Mouse (Mus musculus) neutrophil, adult 59 days (primary cell): Measurements from ENCODE around the gene Plin4. TPM values are rescaled to one million over a fixed set of nuclear protein-coding genes. Genes with fewer than 3 reads are reported as not detected.

Source experiments
- total RNA-seq, 2 experiments: library from RNA; stranded (reverse); gene quantifications; 1 replicate in 1 of 2; 2 replicates in 1 of 2; pipeline ENCODE4 v1.2.4; 2023

The Plin4 gene
- under 1 TPM; 0.31 to 0.49 TPM for total RNA-seq

GRCm38 (mm10) chr17:56109219-56110051 lies at the start of gene Plin4:
Gene Plin4, minus strand, starts transcription at chr17:56109803.

DNA sequence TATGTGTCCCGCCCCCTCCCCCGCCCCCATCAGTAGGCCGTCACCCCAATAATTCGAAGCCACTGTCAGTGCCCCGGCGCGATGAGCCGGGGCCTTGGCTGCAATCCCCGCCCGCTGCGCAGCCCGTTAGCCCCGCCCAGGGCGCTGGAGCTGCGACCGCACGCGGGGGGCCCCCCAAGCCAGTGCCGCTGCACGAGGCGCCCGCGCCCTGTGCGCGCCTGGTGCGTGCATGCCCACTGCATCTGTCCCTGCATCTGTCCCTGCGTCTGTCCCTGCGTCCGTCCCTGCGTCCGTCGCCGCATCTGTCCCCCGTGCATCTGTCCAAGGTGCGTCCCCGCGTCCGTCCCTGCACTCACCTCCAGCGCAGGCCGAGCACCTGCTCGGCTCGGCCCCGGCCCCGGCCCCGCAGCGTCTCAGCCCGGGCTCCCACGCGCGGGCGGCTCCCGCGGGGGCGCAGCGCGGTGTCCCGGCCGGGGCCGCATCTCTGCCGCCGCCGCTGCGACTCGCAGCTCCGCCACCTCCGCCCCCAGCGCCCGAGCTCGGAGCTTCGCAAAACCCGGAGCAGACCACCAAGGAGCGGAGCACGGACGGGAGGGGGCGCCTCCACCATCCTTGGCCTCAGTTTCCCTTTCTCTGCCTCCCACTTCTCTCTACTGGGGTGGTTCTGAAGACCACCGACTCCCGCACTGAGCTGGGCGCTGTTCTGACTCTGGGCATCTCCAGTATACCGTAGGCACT lies 30.4 kb upstream of the Plin4 start, which contains the start of gene Sema6b:
Sema6b (minus strand) TSS at position 486 of the 738 bp plus-strand sequence.

DNA sequence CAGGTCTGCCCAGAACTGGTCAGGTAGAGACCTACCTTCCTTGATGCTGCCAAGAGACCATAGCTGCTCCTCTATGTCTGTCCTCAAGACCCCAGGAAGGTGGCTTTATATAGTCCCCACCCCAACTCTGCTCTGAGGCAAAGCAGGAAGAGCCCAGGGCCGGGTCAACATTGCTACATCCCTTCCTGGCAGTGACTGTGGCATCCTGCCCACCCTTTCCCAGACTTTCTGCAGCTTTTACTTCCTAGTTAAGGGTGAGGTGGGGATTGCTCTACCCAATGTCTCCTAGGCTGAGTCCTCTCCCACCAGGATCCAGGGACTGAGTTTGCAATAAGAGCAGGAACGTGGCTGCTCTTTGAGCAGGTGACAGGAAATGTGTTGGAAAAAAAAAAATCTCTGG lies 12.2 kb upstream of the Plin4 start, which contains the start of gene Lrg1:
Lrg1 (minus strand) TSS at position 176 of the 400 bp plus-strand sequence.

DNA sequence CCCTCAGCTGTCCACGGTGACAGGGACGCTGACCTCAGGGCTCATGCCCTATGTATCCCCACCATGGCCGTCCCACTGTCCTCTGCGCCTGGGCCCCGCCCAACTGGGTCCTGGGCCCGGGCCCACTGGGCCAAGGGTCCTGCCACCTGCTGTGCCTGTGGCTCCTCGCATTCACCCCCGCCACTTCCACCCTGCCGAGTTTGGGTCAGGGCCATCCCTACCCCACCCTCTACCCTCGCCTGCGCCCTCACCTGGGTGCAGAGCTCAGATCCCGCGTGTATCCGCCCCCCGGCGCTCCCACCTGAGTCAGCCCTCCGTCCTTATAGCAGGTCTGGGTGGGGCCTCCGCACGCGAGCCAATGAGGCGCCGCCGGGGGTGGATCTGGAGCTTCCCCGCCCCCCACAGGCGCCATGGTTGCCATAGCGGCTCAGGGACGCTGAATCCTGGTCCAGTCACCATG lies 7.7 kb upstream of the Plin4 start, which contains the start of gene Plin5:
Plin5 (minus strand) TSS at position 346 of the 460 bp plus-strand sequence.

DNA sequence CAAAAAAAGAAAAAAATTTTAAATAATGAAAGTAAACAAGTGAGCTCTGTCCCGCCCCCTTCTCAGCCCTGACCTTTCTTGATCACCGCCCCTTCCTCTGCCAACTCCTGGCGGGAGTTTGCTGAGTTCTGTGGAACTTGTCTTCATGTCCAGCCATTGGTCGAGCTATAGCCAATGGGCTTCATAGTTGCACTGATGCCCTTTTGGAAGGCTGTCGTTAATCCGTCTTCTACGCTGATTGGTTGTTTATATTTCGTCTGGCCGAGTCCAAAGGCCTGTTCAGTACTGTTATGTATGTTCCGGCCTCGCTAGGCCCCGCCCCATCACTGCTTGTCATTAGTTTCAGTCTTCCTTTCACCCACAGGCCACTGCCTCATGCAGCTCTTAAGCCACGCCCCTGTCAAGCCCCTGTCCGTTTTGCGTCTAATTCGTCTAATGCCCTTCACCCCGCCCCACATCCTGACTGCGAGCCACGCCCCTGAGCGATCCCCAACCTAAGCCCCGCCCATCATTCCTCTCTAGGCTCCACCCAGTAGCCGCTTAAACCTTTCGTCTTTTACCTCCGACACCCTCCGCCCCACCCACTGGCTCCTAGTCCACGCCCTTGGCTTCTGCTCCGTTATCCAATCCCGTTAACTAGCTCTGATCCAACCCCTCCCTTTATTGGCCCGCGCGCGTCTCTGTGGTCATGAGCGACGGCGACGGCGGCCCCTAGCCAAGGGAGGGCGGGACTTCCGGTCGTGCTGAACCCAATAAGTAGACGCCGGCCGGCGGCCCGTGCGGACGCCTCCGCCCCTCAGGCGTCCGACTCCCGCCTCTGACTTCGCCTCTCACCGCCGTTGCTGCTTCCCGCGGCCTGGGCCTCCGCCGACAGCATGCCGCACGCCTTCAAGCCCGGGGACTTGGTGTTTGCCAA lies 30.5 kb downstream of the Plin4 start, which contains the start of gene Hdgfl2:
Hdgfl2 (plus strand) TSS at position 755 of the 916 bp plus-strand sequence.

DNA sequence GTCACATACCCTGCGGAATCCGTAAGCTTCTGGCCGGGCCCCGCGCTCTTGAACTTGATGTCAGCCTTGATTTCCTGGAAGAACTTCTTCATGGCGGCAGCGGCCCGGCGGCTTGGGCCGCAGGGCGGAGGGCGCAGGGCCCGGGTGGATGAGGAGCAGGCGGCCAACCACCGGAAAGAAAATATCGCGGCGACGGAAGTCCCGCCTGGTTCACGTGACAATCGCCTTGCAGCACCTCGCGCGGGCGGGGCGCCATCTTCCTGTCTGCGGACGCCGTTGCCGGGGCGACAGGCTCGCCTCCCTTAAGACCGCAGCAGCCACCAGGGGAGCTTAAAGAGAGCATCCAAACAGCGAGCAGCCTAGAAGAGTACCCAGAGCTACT lies 34.8 kb downstream of the Plin4 start, which contains the start of gene Ubxn6:
Ubxn6 (minus strand) TSS at position 202 of the 382 bp plus-strand sequence.

Other genes starting within 250 kb of the Plin4 start
- gene Zfp119a, start 230.9 kb downstream of the Plin4 start, total RNA-seq, result 1 to 10 TPM; 3.1 to 5.9 TPM
- gene Zfp959, start 217.7 kb downstream of the Plin4 start, total RNA-seq, result 1 to 10 TPM; 6.5 to 6.9 TPM
- gene Zfp119b, start 160.3 kb downstream of the Plin4 start, total RNA-seq, result 1 to 10 TPM; 4.6 to 5.2 TPM
- 100 to 1,000 TPM; 124 to 153 TPM for gene Ebi3, start 157.2 kb downstream of the Plin4 start, total RNA-seq
- gene Yju2, start 150.7 kb downstream of the Plin4 start, total RNA-seq, result 10 to 100 TPM; 24.1 to 24.2 TPM
- gene Shd, start 139.3 kb downstream of the Plin4 start, total RNA-seq, result 1 to 10 TPM in 1 of 2 experiments, under 1 TPM in 1; 0.35 to 1.6 TPM
- not detected for gene Fsd1, start 123.3 kb downstream of the Plin4 start, total RNA-seq
- 1 to 10 TPM; 1.1 to 1.5 TPM for gene Stap2, start 104.2 kb downstream of the Plin4 start, total RNA-seq
- 10 to 100 TPM; 30.8 to 35.6 TPM for gene Mpnd, start 104.1 kb downstream of the Plin4 start, total RNA-seq
- 10 to 100 TPM; 58.7 to 59.0 TPM for gene Sh3gl1, start 73.2 kb downstream of the Plin4 start, total RNA-seq
- gene Chaf1a, start 69.4 kb downstream of the Plin4 start, total RNA-seq, result 10 to 100 TPM; 16.7 to 19.3 TPM
- 10 to 100 TPM; 29.7 to 32.1 TPM for gene Ubxn6, start 34.8 kb downstream of the Plin4 start, total RNA-seq
- gene Hdgfl2, start 30.2 kb downstream of the Plin4 start, total RNA-seq, result 10 to 100 TPM; 39.7 to 45.3 TPM
- 1 to 10 TPM; 1.2 to 1.3 TPM for gene Plin5, start 7.8 kb upstream of the Plin4 start, total RNA-seq
- 100 to 1,000 TPM; 165 to 222 TPM for gene Lrg1, start 12.2 kb upstream of the Plin4 start, total RNA-seq
- gene Sema6b, start 30.5 kb upstream of the Plin4 start, total RNA-seq, result 1 to 10 TPM; 4.3 TPM
- 1 to 10 TPM; 1.3 to 1.8 TPM for gene Tnfaip8l1, start 52.7 kb upstream of the Plin4 start, total RNA-seq
- 10 to 100 TPM; 26.6 to 30.6 TPM for gene Mydgf, start 74.1 kb upstream of the Plin4 start, total RNA-seq
- 10 to 100 TPM; 33.0 to 38.7 TPM for gene Dpp9, start 109.1 kb upstream of the Plin4 start, total RNA-seq
- 10 to 100 TPM; 12.7 to 12.8 TPM for gene Fem1a, start 147.0 kb upstream of the Plin4 start, total RNA-seq
- gene Ticam1, start 167.0 kb upstream of the Plin4 start, total RNA-seq, result 10 to 100 TPM; 13.2 to 15.0 TPM
- 10 to 100 TPM; 45.8 to 53.2 TPM for gene Plin3, start 183.1 kb upstream of the Plin4 start, total RNA-seq
- gene Arrdc5, start 190.5 kb upstream of the Plin4 start, total RNA-seq, result not detected
- 10 to 100 TPM; 88.7 to 96.5 TPM for gene Uhrf1, start 193.5 kb upstream of the Plin4 start, total RNA-seq
- gene Kdm4b, start 216.3 kb upstream of the Plin4 start, total RNA-seq, result 10 to 100 TPM; 16.8 to 18.0 TPM